Mouse (Mus musculus) liver, postnatal 0 days (tissue): ENCODE results near the gene Rgp1.
A peak's percentile ranks its signal among the peaks of the same experiment; 100 is the strongest.

Experiments used
- CTCF ChIP-seq: sonication (generic); IDR thresholded peaks from 2 replicates; pipeline ENCODE4 v1.5.1; 2016; ENCODE audit warnings: antibody characterized with exemption, low read depth
- EP300 ChIP-seq: IDR thresholded peaks from 2 replicates; pipeline ENCODE4 v1.6.1; 2016; ENCODE audit warnings: antibody characterized with exemption, low read depth, mild to moderate bottlenecking

DNA sequence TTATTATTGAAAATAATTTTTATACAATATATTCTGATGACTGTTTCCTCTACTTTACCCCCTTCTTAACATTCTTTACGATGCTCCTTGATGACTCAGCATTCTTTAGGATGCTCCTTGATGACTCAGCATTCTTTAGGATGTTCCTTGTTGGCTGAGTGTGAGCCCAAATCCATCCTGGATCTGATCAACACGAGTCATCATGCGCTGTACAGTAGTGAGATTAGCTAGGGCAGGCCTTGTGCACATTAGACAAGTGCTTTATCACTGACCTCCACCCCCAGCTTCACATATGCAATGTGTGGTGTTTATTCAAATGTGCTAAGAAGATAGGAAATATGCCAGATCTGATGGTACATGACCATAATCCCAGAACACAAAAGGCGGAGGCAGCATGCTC, 19.7 kb downstream of the Rgp1 start:
- TF ChIP-seq EP300, result peak; percentile 98
- TF ChIP-seq CTCF, result no peak
